Comparison of ENCODE assay signal across 18 mouse cellular contexts in the genomic region with DNA sequence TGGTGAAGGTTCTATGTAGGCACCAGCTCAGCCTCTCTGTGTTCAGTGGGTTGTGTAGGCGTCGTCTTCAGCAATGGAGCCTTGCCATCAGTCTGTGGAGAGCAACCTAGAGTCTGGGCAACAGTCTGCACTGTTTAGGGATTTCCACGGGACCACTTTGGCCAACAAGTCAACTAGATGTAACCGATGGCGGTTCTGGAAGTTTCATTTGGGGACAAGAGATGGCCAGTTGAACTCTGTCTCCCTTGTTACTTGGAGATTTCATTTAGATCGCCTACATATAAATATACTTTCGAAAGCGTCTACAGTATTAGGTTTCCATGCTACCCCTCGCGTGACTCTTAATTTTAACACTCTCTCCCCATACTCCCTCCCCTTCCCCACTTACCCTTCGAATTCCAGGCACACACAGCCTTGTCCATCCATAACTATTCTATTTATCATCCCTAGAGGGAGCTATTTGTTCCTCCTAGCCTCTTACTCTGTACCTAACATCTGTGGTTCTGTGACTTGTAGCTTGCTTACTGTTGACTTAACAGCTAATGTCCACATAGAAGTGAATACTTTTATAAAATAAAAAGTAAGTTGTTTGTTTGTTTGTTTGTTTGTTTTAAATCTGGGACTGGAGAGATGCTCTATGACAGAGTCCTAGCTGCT.
DNase-seq lines count a peak whose midpoint lies in the region; ATAC-seq and TF ChIP-seq lines count a peak whose summit lies in the region.
"Had no signal": no experiment of that assay in that cellular context is flagged by ENCODE, and none has a peak within 500 bp of the region (broad histone marks: within the 10 kb centered on the region; RNA-seq: fewer than 3 reads in every experiment).

No protein-coding gene starts in this region.

- in situ Hi-C loops in Patski (cut with MboI; ENCODE audit: low pct_unique_long_range_greater_than_20kb) = no loop called here

- H3K4me3 ChIP-seq in left cerebral cortex, adult 2 months = no peak overlapping the region
- H3K4me3 ChIP-seq: forebrain, embryonic 10.5 days; hindbrain, embryonic 12.5 days; lung, embryonic 15.5 days; neural tube, embryonic 15.5 days had no signal

- H3K27me3 ChIP-seq in Patski = no peaks in the 10 kb centered on the region
- H3K27me3 ChIP-seq: hindbrain, embryonic 12.5 days; lung, embryonic 15.5 days; neural tube, embryonic 15.5 days had no signal

- intact Hi-C loops in heart, postnatal 14 days (cut with DNase I) = no loop called here
- intact Hi-C loops in left cerebral cortex, adult 2 months (cut with DNase I) = no loop called here
- intact Hi-C loops in left cerebral cortex, postnatal 25 days (cut with DNase I) = no loop called here

- peak; percentile 58 for DNase-seq in heart, adult 11 months
- DNase-seq in heart, postnatal 14 days = no peak
- DNase-seq in left cerebral cortex, adult 2 months (ENCODE audit: extremely low spot score in 1 of 2, low spot score in 2 of 2) = no peak
- no peak for DNase-seq in left cerebral cortex, postnatal 25 days (ENCODE audit: low spot score in 2 of 2)
- DNase-seq in 416B (ENCODE audit: low read depth) = peak; percentile 14
- no peak for DNase-seq in Patski (ENCODE audit: low read depth, low spot score)
- no peak for DNase-seq in ovary, postnatal 14 days (ENCODE audit: low spot score)
- DNase-seq in frontal cortex, postnatal 14 days (ENCODE audit: low spot score in 2 of 2) = no peak
- DNase-seq: adrenal gland, postnatal 14 days; cerebellum, adult 18-20 months; cerebellum, postnatal 36 days; gastrocnemius, postnatal 14 days; kidney, adult 9 months; midbrain, embryonic 14.5 days had no signal

- CTCF ChIA-PET in Patski (lab: Charles Lee) = interaction anchor here (1.0 to 2.2 kb wide), 7 partner anchors 15 to 616 kb away, joined by 3 to 8 read pairs (median 4); no protein-coding TSS in a partner anchor

- no peak for ATAC-seq in Patski

- POLR2A ChIA-PET in Patski (lab: Charles Lee) = interaction anchor here (1.5 to 2.1 kb wide), 2 partner anchors 20 to 22 kb away, joined by 3 to 8 read pairs; no protein-coding TSS in a partner anchor

- no peak overlapping the region for H3K27ac ChIP-seq in left cerebral cortex, adult 2 months
- H3K27ac ChIP-seq: forebrain, embryonic 10.5 days; hindbrain, embryonic 12.5 days; lung, embryonic 15.5 days; neural tube, embryonic 15.5 days had no signal

- TF ChIP-seq CTCF in left cerebral cortex, adult 2 months (IDR thresholded peaks at IDR 0.05) = peak; percentile 38
- peak; percentile 37 for TF ChIP-seq CTCF in Patski (IDR thresholded peaks at IDR 0.05)

Comparison
In these comparisons a context has a peak if more than half of its experiments do, and no peak if none do; other contexts are left out.
1. DNase-seq: peak in heart, adult 11 months (single experiment) and 416B (single experiment); none in heart, postnatal 14 days (0 of 2), left cerebral cortex, adult 2 months (0 of 2), left cerebral cortex, postnatal 25 days (0 of 2), Patski (single experiment), ovary, postnatal 14 days (single experiment) and frontal cortex, postnatal 14 days (0 of 2).